Mouse (Mus musculus): ENCODE results near the gene Fryl. TPM values are rescaled to one million over a fixed set of nuclear protein-coding genes. Genes with fewer than 3 reads are reported as not detected.

Gene Fryl
- polyA plus RNA-seq, 1 experiment from 2014 or later: 48.0 TPM

DNA sequence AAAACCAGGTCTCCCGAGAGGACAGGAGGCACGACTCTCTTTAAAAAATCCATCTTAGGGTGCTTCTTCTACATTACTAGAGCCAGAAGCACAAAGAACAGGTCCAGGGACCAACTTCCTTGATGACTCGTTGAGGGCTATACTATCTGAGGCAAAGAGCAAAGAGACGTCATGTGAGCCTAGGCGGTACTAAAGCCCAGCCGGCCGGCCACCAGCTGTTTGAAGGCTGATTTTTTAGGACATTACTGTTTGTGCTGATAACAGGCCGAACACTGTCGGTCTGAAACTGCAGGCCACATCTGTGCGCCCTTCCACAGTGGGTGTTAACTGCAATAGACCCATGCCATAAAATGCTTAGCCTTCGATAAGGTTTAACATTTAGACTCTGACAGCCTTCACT lies 64.7 kb downstream of the Fryl start:
- no peaks in the 10 kb centered on the region; the same call in 1 of the 2 replicates for H3K36me3 ChIP-seq (ENCODE audit: control insufficient read depth, insufficient read depth, low read length)
- no peak overlapping the region for H3K4me3 ChIP-seq (ENCODE audit: low read depth, low read length)
- no peak overlapping the region for H3K27ac ChIP-seq (ENCODE audit: low read depth, low read length)
- ATAC-seq (replicated peaks; ENCODE audit: low FRiP score) (no peak), DNase-seq (ENCODE audit: low spot score) (no peak)
- H3K4me1 ChIP-seq (replicated peaks; ENCODE audit: control insufficient read depth, insufficient read depth, low read length): no peaks in the 10 kb centered on the region
- no peaks in the 10 kb centered on the region for H3K27me3 ChIP-seq (ENCODE audit: control insufficient read depth, insufficient read depth, low read length)
- no peak overlapping the region for H3K4me2 ChIP-seq (ENCODE audit: low read depth, low read length, severe bottlenecking)
- H3K9me3 ChIP-seq (ENCODE audit: control insufficient read depth, low read length): no peaks in the 10 kb centered on the region
- WGBS: 90% methylated on average over 11 of the region's 11 CpGs
- H3K9ac ChIP-seq (ENCODE audit: low read length): no peak overlapping the region

- Histone ChIP-seq H3K4me3 (ENCODE audit: low read depth, low read length) (no peak overlapping the region), H3K27ac (ENCODE audit: low read depth, low read length) (no peak overlapping the region), H3K4me1 (replicated peaks; ENCODE audit: control insufficient read depth, insufficient read depth, low read length) (no peaks in the 10 kb centered on the region), H3K9ac (ENCODE audit: low read length) (no peak overlapping the region), H3K27me3 (ENCODE audit: control insufficient read depth, insufficient read depth, low read length) (no peaks in the 10 kb centered on the region), H3K36me3 (ENCODE audit: control insufficient read depth, insufficient read depth, low read length) (no peaks in the 10 kb centered on the region; the same call in 1 of the 2 replicates), H3K4me2 (ENCODE audit: low read depth, low read length, severe bottlenecking) (no peak overlapping the region), H3K9me3 (ENCODE audit: control insufficient read depth, low read length) (no peaks in the 10 kb centered on the region)
- DNase-seq (ENCODE audit: low spot score) (no peak), ATAC-seq (replicated peaks; ENCODE audit: low FRiP score) (no peak)
- 81% methylated on average over 5 of the region's 5 CpGs for WGBS
Observed at GRCm38 (mm10) chr5:73190164-73190563, 66.3 kb downstream of the Fryl start.

DNA sequence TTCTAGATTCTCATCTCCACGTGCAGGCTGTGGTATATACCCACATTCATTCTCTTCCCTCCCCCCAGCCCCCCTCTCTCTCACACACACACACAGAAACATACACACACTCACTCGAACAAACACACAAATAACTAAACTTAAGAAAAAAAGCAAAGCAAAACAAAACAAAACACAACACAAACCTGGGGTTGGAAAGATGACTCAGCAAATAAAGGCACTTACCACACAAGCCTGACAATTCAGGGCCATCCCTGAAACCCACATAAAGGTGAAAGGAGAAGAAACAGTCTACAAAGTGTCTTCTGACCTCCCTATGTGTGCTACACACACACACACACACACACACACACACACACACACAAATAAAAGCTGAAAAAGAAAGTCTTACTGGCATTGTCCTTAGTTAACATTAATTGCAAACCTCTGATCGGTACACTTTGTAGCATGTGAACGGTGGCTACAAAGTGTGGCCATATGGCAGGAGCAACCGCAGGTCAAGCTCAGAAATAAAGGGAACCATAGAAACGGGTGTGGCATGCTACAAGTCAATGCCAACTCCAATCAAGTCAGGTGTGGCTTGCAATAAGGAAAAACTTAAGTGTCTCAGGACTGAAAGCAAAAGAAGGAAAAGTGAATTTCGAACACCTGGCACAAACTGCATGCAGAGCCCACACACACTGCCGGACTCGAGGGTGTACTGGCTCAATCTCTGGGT lies 66.8 kb downstream of the Fryl start:
- no peak for ATAC-seq (replicated peaks; ENCODE audit: low FRiP score)
- no peak overlapping the region for H3K4me2 ChIP-seq (ENCODE audit: low read depth, low read length, severe bottlenecking)
- WGBS: 83% methylated on average over 9 of the region's 9 CpGs
- H3K4me3 ChIP-seq (ENCODE audit: low read depth, low read length): no peak overlapping the region
- no peak for DNase-seq (ENCODE audit: low spot score)
- no peaks in the 10 kb centered on the region for H3K9me3 ChIP-seq (ENCODE audit: control insufficient read depth, low read length)
- H3K36me3 ChIP-seq (ENCODE audit: control insufficient read depth, insufficient read depth, low read length): no peaks in the 10 kb centered on the region; the same call in 1 of the 2 replicates
- no peak overlapping the region for H3K27ac ChIP-seq (ENCODE audit: low read depth, low read length)
- no peak overlapping the region for H3K9ac ChIP-seq (ENCODE audit: low read length)
- H3K27me3 ChIP-seq (ENCODE audit: control insufficient read depth, insufficient read depth, low read length): no peaks in the 10 kb centered on the region
- H3K4me1 ChIP-seq (replicated peaks; ENCODE audit: control insufficient read depth, insufficient read depth, low read length): no peaks in the 10 kb centered on the region

- DNase-seq (ENCODE audit: low spot score): no peak
- no peak overlapping the region for H3K9ac ChIP-seq (ENCODE audit: low read length)
- no peaks in the 10 kb centered on the region for H3K36me3 ChIP-seq (ENCODE audit: control insufficient read depth, insufficient read depth, low read length)
- H3K27me3 ChIP-seq (ENCODE audit: control insufficient read depth, insufficient read depth, low read length): no peaks in the 10 kb centered on the region
- no peaks in the 10 kb centered on the region for H3K9me3 ChIP-seq (ENCODE audit: control insufficient read depth, low read length)
- H3K4me2 ChIP-seq (ENCODE audit: low read depth, low read length, severe bottlenecking): no peak overlapping the region
- no peak overlapping the region for H3K27ac ChIP-seq (ENCODE audit: low read depth, low read length)
- H3K4me3 ChIP-seq (ENCODE audit: low read depth, low read length): no peak overlapping the region
- no peaks in the 10 kb centered on the region for H3K4me1 ChIP-seq (replicated peaks; ENCODE audit: control insufficient read depth, insufficient read depth, low read length)
- no peak for ATAC-seq (replicated peaks; ENCODE audit: low FRiP score)
- 85% methylated on average over 7 of the region's 7 CpGs for WGBS
Observed at GRCm38 (mm10) chr5:73188576-73188975, 67.8 kb downstream of the Fryl start.

- Histone ChIP-seq H3K36me3 (ENCODE audit: control insufficient read depth, insufficient read depth, low read length) (no peaks in the 10 kb centered on the region), H3K4me3 (ENCODE audit: low read depth, low read length) (no peak overlapping the region), H3K9ac (ENCODE audit: low read length) (no peak overlapping the region), H3K27ac (ENCODE audit: low read depth, low read length) (no peak overlapping the region), H3K9me3 (ENCODE audit: control insufficient read depth, low read length) (no peaks in the 10 kb centered on the region), H3K4me2 (ENCODE audit: low read depth, low read length, severe bottlenecking) (no peak overlapping the region), H3K27me3 (ENCODE audit: control insufficient read depth, insufficient read depth, low read length) (no peaks in the 10 kb centered on the region), H3K4me1 (replicated peaks; ENCODE audit: control insufficient read depth, insufficient read depth, low read length) (no peaks in the 10 kb centered on the region)
- 82% methylated on average over 5 of the region's 5 CpGs for WGBS
- DNase-seq (ENCODE audit: low spot score): no peak
- ATAC-seq (replicated peaks; ENCODE audit: low FRiP score): no peak
Observed at GRCm38 (mm10) chr5:73188164-73188563, 68.3 kb downstream of the Fryl start.

GRCm38 (mm10) chr5:73186912-73187311 lies 69.5 kb downstream of the Fryl start:
- no peak for ATAC-seq (replicated peaks; ENCODE audit: low FRiP score)
- H3K9me3 ChIP-seq (ENCODE audit: control insufficient read depth, low read length): no peaks in the 10 kb centered on the region
- WGBS: 90% methylated on average over 5 of the region's 5 CpGs
- no peaks in the 10 kb centered on the region for H3K27me3 ChIP-seq (ENCODE audit: control insufficient read depth, insufficient read depth, low read length)
- no peak for DNase-seq (ENCODE audit: low spot score)
- no peak overlapping the region for H3K27ac ChIP-seq (ENCODE audit: low read depth, low read length)
- H3K9ac ChIP-seq (ENCODE audit: low read length): no peak overlapping the region
- no peaks in the 10 kb centered on the region for H3K4me1 ChIP-seq (replicated peaks; ENCODE audit: control insufficient read depth, insufficient read depth, low read length)
- no peak overlapping the region for H3K4me3 ChIP-seq (ENCODE audit: low read depth, low read length)
- H3K4me2 ChIP-seq (ENCODE audit: low read depth, low read length, severe bottlenecking): no peak overlapping the region
- H3K36me3 ChIP-seq (ENCODE audit: control insufficient read depth, insufficient read depth, low read length): no peaks in the 10 kb centered on the region

DNA sequence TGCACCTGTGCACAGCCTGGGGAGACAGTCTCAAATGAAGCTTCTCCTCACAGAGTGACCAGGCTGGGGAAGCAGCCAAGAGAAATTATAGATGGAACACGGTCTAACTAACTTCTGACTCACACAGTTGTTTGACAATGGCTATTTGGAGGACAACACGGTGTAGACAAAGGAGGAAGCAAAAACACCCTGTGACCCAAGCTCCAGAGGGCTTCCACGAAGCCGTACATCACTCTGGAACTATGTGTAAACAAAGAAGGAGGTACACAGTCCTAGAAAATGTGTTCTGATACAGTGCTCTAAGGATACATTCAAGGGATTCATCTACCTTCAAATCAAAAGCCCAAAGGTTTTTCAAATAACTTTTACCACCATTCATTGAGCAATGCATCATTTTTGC lies 71.0 kb downstream of the Fryl start:
- Histone ChIP-seq H3K27ac (ENCODE audit: low read depth, low read length) (no peak overlapping the region), H3K9me3 (ENCODE audit: control insufficient read depth, low read length) (no peaks in the 10 kb centered on the region), H3K27me3 (ENCODE audit: control insufficient read depth, insufficient read depth, low read length) (no peaks in the 10 kb centered on the region), H3K9ac (ENCODE audit: low read length) (no peak overlapping the region), H3K4me3 (ENCODE audit: low read depth, low read length) (no peak overlapping the region), H3K36me3 (ENCODE audit: control insufficient read depth, insufficient read depth, low read length) (no peaks in the 10 kb centered on the region), H3K4me2 (ENCODE audit: low read depth, low read length, severe bottlenecking) (no peak overlapping the region), H3K4me1 (replicated peaks; ENCODE audit: control insufficient read depth, insufficient read depth, low read length) (no peaks in the 10 kb centered on the region)
- DNase-seq (ENCODE audit: low spot score) (no peak), ATAC-seq (replicated peaks; ENCODE audit: low FRiP score) (no peak)
- 86% methylated on average over 4 of the region's 4 CpGs for WGBS

DNA sequence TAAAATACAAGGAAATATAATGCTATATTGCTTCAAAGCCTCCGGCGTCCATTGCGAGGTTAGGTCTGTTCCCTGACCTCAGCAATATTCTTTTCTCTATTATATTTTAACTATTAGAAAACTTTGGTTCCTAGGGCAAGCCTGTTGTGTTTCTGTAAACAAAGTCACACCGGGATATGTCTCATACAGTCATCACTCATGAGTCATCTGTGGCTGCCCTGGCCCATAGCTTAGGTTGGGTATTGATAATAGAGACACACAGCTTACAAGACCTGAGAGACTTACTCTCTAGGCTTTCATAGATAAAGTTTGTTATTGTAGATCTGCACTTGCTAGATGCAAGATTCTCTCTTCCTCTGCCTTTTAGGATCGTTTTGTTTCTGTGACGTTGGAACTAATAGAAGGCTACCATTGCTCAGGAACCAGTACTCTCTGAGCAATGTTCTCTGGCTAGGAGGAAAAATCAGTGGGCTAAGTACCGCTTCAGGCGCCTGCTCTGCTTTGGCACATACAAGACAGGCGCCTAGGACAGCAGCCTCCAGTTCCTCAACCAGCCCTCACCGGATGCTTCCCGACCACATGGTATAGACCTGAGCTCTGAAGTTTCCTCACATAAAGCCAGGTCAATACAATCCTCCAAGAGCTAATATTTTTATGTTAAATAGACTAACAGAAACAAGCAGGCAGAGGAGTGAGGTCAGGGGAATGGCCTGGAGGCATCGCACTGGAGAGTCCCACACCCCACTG lies 73.5 kb downstream of the Fryl start:
- Histone ChIP-seq H3K36me3 (ENCODE audit: control insufficient read depth, insufficient read depth, low read length) (no peaks in the 10 kb centered on the region), H3K4me2 (ENCODE audit: low read depth, low read length, severe bottlenecking) (no peak overlapping the region), H3K9me3 (ENCODE audit: control insufficient read depth, low read length) (no peaks in the 10 kb centered on the region), H3K27me3 (ENCODE audit: control insufficient read depth, insufficient read depth, low read length) (no peaks in the 10 kb centered on the region), H3K4me1 (replicated peaks; ENCODE audit: control insufficient read depth, insufficient read depth, low read length) (no peaks in the 10 kb centered on the region), H3K9ac (ENCODE audit: low read length) (no peak overlapping the region), H3K27ac (ENCODE audit: low read depth, low read length) (no peak overlapping the region), H3K4me3 (ENCODE audit: low read depth, low read length) (no peak overlapping the region)
- ATAC-seq (replicated peaks; ENCODE audit: low FRiP score) (no peak), DNase-seq (ENCODE audit: low spot score) (no peak)
- WGBS: 91% methylated on average over 12 of the region's 12 CpGs

- DNase-seq (ENCODE audit: low spot score): no peak
- WGBS: 76% methylated on average over 9 of the region's 9 CpGs
- no peaks in the 10 kb centered on the region for H3K9me3 ChIP-seq (ENCODE audit: control insufficient read depth, low read length)
- H3K27me3 ChIP-seq (ENCODE audit: control insufficient read depth, insufficient read depth, low read length): no peaks in the 10 kb centered on the region
- H3K9ac ChIP-seq (ENCODE audit: low read length): no peak overlapping the region
- no peak overlapping the region for H3K4me2 ChIP-seq (ENCODE audit: low read depth, low read length, severe bottlenecking)
- no peak overlapping the region for H3K4me3 ChIP-seq (ENCODE audit: low read depth, low read length)
- no peaks in the 10 kb centered on the region for H3K4me1 ChIP-seq (replicated peaks; ENCODE audit: control insufficient read depth, insufficient read depth, low read length)
- no peaks in the 10 kb centered on the region for H3K36me3 ChIP-seq (ENCODE audit: control insufficient read depth, insufficient read depth, low read length)
- ATAC-seq (replicated peaks; ENCODE audit: low FRiP score): no peak
- no peak overlapping the region for H3K27ac ChIP-seq (ENCODE audit: low read depth, low read length)
Observed at GRCm38 (mm10) chr5:73182191-73182590, 74.2 kb downstream of the Fryl start.

Measured in forebrain, embryonic 11.5 days (tissue).